Mouse (Mus musculus): ENCODE measurements around the gene Ifih1.

DNA sequence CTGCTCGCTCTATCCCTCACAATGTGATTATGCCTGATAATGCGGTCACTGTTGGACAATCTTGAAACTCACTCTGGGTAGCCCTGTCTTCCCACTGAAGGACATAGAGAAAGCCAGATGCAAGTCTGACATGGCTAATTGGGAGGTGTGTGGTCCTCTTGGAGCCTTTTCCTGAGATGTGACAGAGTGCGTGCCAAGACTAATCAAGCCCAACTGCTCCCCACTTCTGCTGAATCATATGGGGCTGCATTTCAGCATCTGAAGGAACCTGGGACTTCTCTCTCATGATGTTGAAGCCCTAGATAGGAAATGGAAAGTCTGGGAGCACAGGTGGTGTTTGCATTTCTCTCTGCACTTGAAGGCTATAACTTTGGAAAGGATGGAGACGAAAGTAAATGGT lies 32.9 kb downstream of the Ifih1 start:
- TF ChIP-seq CTCF (IDR thresholded peaks at IDR 0.05; ENCODE audit: extremely low read depth, insufficient read length, insufficient replicate concordance, low read depth, low read length): no peak
- no peak for TF ChIP-seq POLR2A (IDR thresholded peaks at IDR 0.05; ENCODE audit: low read depth, low read length)
